Mouse (Mus musculus): ENCODE measurements around the gene Rab25. TPM values are rescaled to one million over a fixed set of nuclear protein-coding genes. Genes with fewer than 3 reads are reported as not detected.
A peak's percentile ranks its signal among the peaks of the same experiment; 100 is the strongest.

The Rab25 gene
- polyA plus RNA-seq, 1 experiment = 0.07 TPM

DNA sequence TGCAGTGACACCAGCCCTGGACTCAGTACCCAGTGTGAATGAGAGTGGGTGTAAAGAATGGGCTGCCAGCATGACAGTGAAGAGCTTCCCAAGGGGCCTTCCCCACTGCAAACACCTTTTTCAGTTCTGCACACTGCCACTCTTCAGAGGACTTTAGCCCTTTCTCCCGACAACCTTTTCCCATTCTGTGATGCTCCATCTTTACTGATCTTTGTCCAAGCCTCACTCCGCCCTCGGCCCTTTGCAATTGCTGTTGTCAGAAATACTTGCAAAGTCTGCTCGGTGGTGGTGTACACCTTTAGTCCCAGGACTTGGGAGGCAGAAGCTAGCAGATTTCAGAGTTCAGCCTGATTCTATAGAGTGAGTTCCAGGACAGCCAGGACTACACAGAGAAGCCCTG is 3.5 kb upstream of the Rab25 start:
- Histone ChIP-seq H3K79me2 (ENCODE audit: control insufficient read depth, insufficient read depth) (peaks cover 54% of the 10 kb centered on the region), H3K36me3 (ENCODE audit: control insufficient read depth, insufficient read depth) (peaks cover 14% of the 10 kb centered on the region), H3K27me3 (ENCODE audit: control insufficient read depth, insufficient read depth, insufficient read length) (no peaks in the 10 kb centered on the region), H3ac (ENCODE audit: control insufficient read depth, insufficient read length, low read depth) (no peak overlapping the region), H3K4me3 (ENCODE audit: insufficient read depth, poor library complexity, severe bottlenecking) (no peak overlapping the region), H3K79me3 (ENCODE audit: low read depth) (peaks cover 26% of the 10 kb centered on the region)
- TF ChIP-seq CEBPB (IDR thresholded peaks at IDR 0.05; ENCODE audit: low read depth) (no peak), MAX (IDR thresholded peaks at IDR 0.05) (no peak), USF1 (IDR thresholded peaks at IDR 0.05; ENCODE audit: low read depth) (no peak), CTCF (IDR thresholded peaks at IDR 0.05; ENCODE audit: control insufficient read depth, insufficient read depth, insufficient read length) (no peak), MYOD1 (IDR thresholded peaks at IDR 0.05; ENCODE audit: control insufficient read depth, insufficient read length, low read depth) (no peak), MYOG (IDR thresholded peaks at IDR 0.05; ENCODE audit: control insufficient read depth, extremely low read depth, insufficient read length) (no peak)

DNA sequence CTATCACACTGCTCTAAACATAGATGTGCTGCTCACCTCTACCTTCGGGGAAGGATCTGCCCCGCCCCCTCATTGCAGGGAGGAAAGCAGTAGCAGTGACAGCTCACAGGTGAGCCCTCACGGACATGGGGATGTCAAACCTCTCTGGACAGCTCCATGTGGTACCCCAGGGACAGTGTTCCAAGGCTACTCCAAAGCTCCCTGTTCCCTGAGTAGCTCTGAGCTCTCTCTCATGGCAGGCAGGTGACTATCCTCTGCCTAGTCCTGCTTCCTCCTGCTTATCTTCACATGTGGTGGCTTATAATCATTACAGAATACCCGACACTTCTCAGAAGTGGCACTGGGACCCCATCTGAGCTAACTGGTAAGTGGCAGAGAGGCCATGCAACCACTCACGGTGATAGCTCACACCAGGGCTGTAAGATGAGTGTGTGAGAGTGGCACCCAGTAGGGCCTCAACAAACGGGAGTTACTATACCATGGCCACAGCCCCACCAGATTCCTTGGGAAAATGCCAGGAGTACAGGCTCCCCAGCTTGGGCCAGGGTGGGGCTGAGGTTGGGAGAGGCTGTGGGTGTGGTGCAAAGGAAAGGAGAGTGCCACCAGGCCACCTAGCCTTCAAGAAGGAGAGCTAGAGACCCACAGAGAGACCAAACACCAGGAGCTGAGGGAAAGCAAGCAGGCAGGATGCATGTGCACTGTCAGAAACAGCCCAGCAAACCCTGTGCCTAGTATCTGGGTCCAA is 1.3 kb downstream of the Rab25 start:
- H3K36me3 ChIP-seq (ENCODE audit: control insufficient read depth, insufficient read depth) = no peaks in the 10 kb centered on the region
- H3K27me3 ChIP-seq (ENCODE audit: control insufficient read depth, insufficient read depth, insufficient read length) = no peaks in the 10 kb centered on the region
- peaks cover 3% of the 10 kb centered on the region for H3K79me3 ChIP-seq (ENCODE audit: low read depth)
- no peak for TF ChIP-seq FOSL1 (IDR thresholded peaks at IDR 0.05; ENCODE audit: insufficient read depth, low read length, poor library complexity, severe bottlenecking)
- no peak for TF ChIP-seq CTCF (IDR thresholded peaks at IDR 0.05; ENCODE audit: control insufficient read depth, insufficient read depth, insufficient read length)
- no peak for TF ChIP-seq USF1 (IDR thresholded peaks at IDR 0.05; ENCODE audit: low read depth)
- no peak for TF ChIP-seq CEBPB (IDR thresholded peaks at IDR 0.05; ENCODE audit: low read depth)
- no peak for TF ChIP-seq MYOG (IDR thresholded peaks at IDR 0.05; ENCODE audit: control insufficient read depth, extremely low read depth, insufficient read length)
- no peak for TF ChIP-seq MAX (IDR thresholded peaks at IDR 0.05)
- no peak for TF ChIP-seq MYOD1 (IDR thresholded peaks at IDR 0.05; ENCODE audit: control insufficient read depth, insufficient read length, low read depth)
- no peak overlapping the region for H3ac ChIP-seq (ENCODE audit: control insufficient read depth, insufficient read length, low read depth)
- peaks cover 10% of the 10 kb centered on the region for H3K79me2 ChIP-seq (ENCODE audit: control insufficient read depth, insufficient read depth)
- H3K4me3 ChIP-seq (ENCODE audit: insufficient read depth, poor library complexity, severe bottlenecking) = no peak overlapping the region

DNA sequence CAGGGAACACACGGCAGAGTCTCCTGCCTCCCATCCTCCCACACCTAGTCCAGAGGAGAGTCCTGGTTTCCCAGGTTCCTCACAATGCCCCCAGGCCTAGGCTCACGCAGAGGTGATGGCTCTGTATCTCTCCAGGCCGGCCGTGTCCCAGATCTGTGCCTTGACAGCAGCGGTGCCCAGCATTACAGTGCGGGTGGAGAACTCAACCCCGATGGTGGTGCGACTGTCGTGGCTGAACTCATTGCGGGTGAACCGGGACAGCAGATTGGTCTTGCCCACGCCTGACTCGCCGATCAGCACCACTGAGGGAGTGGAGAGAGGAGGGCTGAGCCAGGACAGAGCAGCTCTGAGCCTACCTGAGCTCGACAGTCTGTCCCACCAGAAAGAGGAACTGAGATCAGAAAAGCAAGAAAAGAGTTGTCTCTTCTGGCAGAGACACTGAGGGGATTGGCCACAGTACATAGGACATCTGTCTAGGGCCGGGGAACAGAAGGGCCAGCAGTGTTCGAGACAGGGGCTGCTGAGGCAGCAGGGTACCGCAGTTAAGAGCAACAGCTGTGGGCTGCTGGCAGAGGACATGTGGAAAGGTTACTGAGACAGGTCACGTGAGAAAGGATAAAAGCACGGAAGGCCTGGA is 3.0 kb downstream of the Rab25 start:
- Histone ChIP-seq H3ac (ENCODE audit: control insufficient read depth, insufficient read length, low read depth) (no peak overlapping the region), H3K27me3 (ENCODE audit: control insufficient read depth, insufficient read depth, insufficient read length) (no peaks in the 10 kb centered on the region), H3K4me3 (ENCODE audit: insufficient read depth, poor library complexity, severe bottlenecking) (no peak overlapping the region), H3K36me3 (ENCODE audit: control insufficient read depth, insufficient read depth) (peaks cover 4% of the 10 kb centered on the region), H3K79me2 (ENCODE audit: control insufficient read depth, insufficient read depth) (no peaks in the 10 kb centered on the region), H3K79me3 (ENCODE audit: low read depth) (no peaks in the 10 kb centered on the region)
- TF ChIP-seq MYOG (IDR thresholded peaks at IDR 0.05; ENCODE audit: control insufficient read depth, extremely low read depth, insufficient read length) = no peak
- no peak for TF ChIP-seq CTCF (IDR thresholded peaks at IDR 0.05; ENCODE audit: control insufficient read depth, insufficient read depth, insufficient read length)
- no peak for TF ChIP-seq FOSL1 (IDR thresholded peaks at IDR 0.05; ENCODE audit: insufficient read depth, low read length, poor library complexity, severe bottlenecking)
- no peak for TF ChIP-seq MYOD1 (IDR thresholded peaks at IDR 0.05; ENCODE audit: control insufficient read depth, insufficient read length, low read depth)
- no peak for TF ChIP-seq USF1 (IDR thresholded peaks at IDR 0.05; ENCODE audit: low read depth)
- no peak for TF ChIP-seq CEBPB (IDR thresholded peaks at IDR 0.05; ENCODE audit: low read depth)
- TF ChIP-seq MAX (IDR thresholded peaks at IDR 0.05) = no peak

DNA sequence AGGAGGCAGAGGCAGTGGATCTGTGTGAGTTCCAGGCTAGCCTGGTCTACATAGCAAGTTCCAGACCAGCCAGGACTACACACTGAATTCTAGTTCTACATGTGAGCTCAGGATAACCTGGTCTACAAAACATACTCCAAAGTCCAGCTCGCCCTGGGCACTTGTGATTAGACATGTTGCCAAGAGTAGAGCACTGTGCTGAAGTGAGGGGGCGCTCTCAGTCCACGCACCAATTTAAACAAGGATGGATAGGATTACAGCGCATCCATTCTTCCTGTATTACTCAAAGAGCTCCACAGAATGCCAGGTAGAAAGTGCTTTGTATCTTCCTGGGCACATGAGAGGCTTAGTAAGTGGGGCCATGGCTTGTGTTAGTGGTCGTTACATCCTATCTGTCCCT is 3.6 kb downstream of the Rab25 start:
- peaks cover 5% of the 10 kb centered on the region for H3K36me3 ChIP-seq (ENCODE audit: control insufficient read depth, insufficient read depth)
- no peaks in the 10 kb centered on the region for H3K79me3 ChIP-seq (ENCODE audit: low read depth)
- no peak overlapping the region for H3K4me3 ChIP-seq (ENCODE audit: insufficient read depth, poor library complexity, severe bottlenecking)
- H3K79me2 ChIP-seq (ENCODE audit: control insufficient read depth, insufficient read depth) = no peaks in the 10 kb centered on the region
- no peaks in the 10 kb centered on the region for H3K27me3 ChIP-seq (ENCODE audit: control insufficient read depth, insufficient read depth, insufficient read length)
- no peak for TF ChIP-seq USF1 (IDR thresholded peaks at IDR 0.05; ENCODE audit: low read depth)
- peak; percentile 14 for TF ChIP-seq CTCF (IDR thresholded peaks at IDR 0.05; ENCODE audit: control insufficient read depth, insufficient read depth, insufficient read length)
- H3ac ChIP-seq (ENCODE audit: control insufficient read depth, insufficient read length, low read depth) = no peak overlapping the region

DNA sequence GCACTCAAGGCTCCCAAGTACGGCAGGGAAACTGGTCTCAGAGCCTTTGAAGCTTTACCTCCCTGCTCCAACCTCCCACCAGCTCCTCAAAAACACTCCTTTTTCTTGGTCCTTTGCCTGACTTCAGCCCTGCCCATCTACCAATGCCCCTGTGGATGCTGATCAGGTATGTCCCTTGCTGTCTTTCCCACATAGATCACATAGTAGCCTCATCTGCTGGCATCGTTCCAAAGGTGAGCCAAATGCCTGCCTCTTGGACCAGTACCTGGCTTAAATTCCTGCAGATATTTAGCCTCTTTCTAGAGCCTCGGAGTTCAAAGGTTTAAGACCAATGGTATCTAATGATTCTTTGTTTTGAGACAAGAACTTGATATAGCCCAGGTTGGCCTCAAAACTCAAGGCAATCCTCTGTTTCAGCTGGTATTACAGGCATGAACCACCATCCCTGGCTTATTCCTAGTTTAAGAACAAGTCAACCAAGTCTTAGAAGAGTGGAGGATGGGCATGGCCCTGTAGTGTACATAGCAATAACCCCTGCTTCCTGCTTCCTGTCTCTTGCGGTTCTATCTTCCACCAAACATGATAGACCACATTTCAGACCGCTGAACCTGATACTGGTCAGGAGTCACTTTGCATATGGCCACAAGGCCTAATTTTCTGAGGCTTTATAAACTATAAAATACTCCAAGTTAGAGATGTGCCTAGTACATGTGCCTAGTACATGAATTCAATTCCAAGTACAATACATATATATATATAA is 4.3 kb downstream of the Rab25 start:
- TF ChIP-seq CEBPB (IDR thresholded peaks at IDR 0.05; ENCODE audit: low read depth) (no peak), CTCF (IDR thresholded peaks at IDR 0.05; ENCODE audit: control insufficient read depth, insufficient read depth, insufficient read length) (no peak)

More for the DNA sequence above, 4.3 kb downstream of the Rab25 start:
- H3K79me2 ChIP-seq (ENCODE audit: control insufficient read depth, insufficient read depth) = no peaks in the 10 kb centered on the region
- H3K79me3 ChIP-seq (ENCODE audit: low read depth) = no peaks in the 10 kb centered on the region
- H3K4me3 ChIP-seq (ENCODE audit: insufficient read depth, poor library complexity, severe bottlenecking) = no peak overlapping the region
- no peak overlapping the region for H3ac ChIP-seq (ENCODE audit: control insufficient read depth, insufficient read length, low read depth)
- H3K36me3 ChIP-seq (ENCODE audit: control insufficient read depth, insufficient read depth) = peaks cover 5% of the 10 kb centered on the region
- H3K27me3 ChIP-seq (ENCODE audit: control insufficient read depth, insufficient read depth, insufficient read length) = no peaks in the 10 kb centered on the region

Measured in C2C12 (cell line).